Mouse (Mus musculus): ENCODE data around the gene Ptpro. TPM values are rescaled to one million over a fixed set of nuclear protein-coding genes. Genes with fewer than 3 reads are reported as not detected.
"Not testable (repeated sequence)": the region's sequence is repeated elsewhere in the genome, so short reads cannot be mapped to it uniquely, and the experiment has no call there.

Gene Ptpro
- polyA plus RNA-seq, 1 experiment from 2014 or later = 64.1 TPM

DNA sequence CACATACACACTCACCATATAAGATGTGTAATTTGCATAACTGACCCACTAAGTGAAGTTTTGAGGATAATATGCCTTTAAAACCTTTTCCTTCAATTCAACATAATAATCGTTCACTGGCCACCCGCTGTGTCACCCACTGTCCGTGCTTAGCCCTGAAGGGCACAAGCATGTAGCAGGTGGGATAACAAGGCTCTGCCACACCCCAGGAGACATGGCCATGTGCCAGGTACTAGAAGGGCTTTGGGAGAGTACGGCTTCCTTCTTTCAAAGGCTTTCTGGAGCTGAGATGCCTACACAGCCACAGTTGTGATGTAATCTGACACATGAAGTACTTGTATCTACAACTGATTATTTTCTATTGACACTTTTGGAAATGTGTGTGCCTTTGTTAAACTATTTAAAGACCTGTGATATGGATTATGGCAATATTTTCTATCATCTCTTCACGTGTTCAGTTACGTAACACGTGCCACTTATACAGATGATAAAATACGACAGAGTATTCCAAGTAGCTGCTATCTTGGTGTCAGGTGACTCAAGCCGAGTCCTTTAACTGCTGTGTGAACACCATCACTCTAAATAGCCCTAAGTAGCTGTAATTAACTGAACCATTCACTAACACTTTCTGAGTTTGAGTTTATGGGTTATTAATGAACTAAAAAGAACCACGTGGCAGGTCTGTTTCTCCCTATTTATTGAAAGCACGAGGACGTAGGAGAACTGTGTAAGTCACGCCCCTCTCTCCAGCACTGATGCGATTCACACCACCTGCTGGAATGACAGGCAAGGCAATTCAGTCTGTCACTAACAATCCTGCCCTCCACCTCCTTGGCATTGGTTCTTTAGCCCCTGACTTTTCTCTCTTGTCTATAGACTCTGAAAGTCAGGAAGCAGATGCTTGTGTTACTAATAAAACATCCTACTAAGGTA, 173.6 kb downstream of the Ptpro start:
- Histone ChIP-seq H3K36me3 (ENCODE audit: inconsistent target) (peaks cover 97% of the 10 kb centered on the region), H3K79me2 (ENCODE audit: inconsistent target) (no peaks in the 10 kb centered on the region), H3K4me3 (ENCODE audit: inconsistent target) (no peak overlapping the region), H3K27ac (no peak overlapping the region)
- 87% methylated on average over 14 of the region's 14 CpGs for WGBS (ENCODE audit: missing documents)

DNA sequence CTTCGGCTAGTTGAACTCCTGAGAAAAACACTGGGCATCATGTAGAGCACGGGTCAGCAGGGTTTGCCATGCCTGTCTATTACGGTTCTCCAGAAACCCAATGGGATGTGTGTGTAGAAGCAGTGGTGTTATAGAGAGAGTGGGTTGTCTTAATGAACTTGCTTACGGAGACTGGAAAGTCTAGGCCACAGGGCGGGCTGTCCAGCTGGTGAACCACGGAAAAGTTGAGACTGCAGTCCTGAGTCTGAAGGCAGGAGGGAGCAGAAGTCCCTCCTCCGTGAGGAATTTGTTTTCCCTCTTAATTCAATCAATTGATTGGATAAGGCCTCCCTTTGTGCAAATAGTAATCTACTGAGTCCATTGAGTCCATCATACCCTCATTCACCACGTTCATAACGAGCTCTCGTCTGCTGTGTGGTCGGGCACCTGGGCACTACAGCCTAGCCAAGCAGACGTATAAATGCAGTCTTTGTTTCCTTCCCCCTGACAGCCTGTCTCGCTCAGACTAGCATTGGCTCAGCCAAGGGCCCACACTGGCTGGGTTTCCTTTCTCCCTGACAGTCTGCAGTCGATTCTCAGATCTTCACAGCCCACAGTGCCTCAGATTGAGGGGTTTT, 181.5 kb downstream of the Ptpro start:
- no peak overlapping the region for H3K27ac ChIP-seq
- H3K4me3 ChIP-seq (ENCODE audit: inconsistent target) = no peak overlapping the region
- H3K79me2 ChIP-seq (ENCODE audit: inconsistent target) = no peaks in the 10 kb centered on the region
- peaks cover 83% of the 10 kb centered on the region for H3K36me3 ChIP-seq (ENCODE audit: inconsistent target)
- 67% methylated on average over 14 of the region's 14 CpGs for WGBS (ENCODE audit: missing documents)

DNA sequence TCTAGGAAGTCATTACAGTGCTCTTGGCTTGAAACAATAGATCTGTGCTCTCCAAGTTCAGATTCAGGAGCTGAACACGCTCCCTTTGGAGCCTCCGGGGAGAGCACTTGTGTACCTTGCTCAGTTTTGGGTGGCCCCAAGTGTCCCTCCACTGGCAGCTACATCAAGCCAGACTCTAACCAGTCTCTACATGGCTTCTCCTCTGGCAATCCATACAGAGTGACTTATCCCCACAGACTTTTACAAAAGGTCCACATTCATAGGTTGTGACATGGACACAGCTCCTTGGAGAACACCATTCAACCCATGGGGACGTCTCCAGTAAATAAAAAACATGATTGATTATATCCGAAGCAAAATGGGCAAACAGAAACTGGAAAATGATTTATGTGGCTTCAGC, 185.4 kb downstream of the Ptpro start:
- H3K4me3 ChIP-seq (ENCODE audit: inconsistent target) = no peak overlapping the region
- 89% methylated on average over 4 of the region's 4 CpGs for WGBS (ENCODE audit: missing documents)
- peaks cover 83% of the 10 kb centered on the region for H3K36me3 ChIP-seq (ENCODE audit: inconsistent target)
- H3K79me2 ChIP-seq (ENCODE audit: inconsistent target) = no peaks in the 10 kb centered on the region
- H3K27ac ChIP-seq = no peak overlapping the region

DNA sequence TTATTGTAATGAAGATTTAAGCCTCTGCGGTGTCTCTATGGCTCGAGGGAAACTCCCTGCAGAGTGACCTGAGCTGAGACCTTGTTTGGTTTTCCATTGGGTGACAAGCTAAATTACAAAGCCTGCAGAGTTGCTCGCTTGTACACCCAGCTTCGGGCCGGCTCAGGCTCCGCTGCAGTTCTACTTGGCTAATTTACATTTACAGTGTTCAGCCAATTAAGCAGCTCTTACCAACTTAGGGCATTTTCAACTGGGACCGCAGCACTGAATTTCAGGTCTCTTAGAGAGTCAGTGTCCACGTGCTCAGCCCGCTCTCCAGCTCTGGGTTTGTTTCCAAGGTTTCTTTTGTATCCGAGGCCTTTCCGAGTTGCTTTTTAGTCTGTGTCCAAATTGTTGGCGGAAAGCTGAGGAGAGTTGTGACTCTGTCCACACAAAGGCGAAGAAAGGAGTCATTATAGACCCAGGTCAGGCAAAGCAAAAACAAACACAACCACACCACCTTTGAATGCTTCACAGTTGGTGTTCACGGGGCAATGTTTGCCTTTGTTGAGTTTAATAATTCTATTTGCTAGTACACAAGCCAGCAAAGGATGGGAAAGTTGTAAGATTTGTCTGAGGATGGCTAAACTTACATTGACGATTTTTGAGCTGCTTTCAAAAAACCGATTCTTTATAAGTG, 185.9 kb downstream of the Ptpro start:
- H3K27ac ChIP-seq = no peak overlapping the region
- no peak overlapping the region for H3K4me3 ChIP-seq (ENCODE audit: inconsistent target)
- WGBS (ENCODE audit: missing documents) = 94% methylated on average over 14 of the region's 16 CpGs
- H3K79me2 ChIP-seq (ENCODE audit: inconsistent target) = no peaks in the 10 kb centered on the region
- H3K36me3 ChIP-seq (ENCODE audit: inconsistent target) = peaks cover 84% of the 10 kb centered on the region

DNA sequence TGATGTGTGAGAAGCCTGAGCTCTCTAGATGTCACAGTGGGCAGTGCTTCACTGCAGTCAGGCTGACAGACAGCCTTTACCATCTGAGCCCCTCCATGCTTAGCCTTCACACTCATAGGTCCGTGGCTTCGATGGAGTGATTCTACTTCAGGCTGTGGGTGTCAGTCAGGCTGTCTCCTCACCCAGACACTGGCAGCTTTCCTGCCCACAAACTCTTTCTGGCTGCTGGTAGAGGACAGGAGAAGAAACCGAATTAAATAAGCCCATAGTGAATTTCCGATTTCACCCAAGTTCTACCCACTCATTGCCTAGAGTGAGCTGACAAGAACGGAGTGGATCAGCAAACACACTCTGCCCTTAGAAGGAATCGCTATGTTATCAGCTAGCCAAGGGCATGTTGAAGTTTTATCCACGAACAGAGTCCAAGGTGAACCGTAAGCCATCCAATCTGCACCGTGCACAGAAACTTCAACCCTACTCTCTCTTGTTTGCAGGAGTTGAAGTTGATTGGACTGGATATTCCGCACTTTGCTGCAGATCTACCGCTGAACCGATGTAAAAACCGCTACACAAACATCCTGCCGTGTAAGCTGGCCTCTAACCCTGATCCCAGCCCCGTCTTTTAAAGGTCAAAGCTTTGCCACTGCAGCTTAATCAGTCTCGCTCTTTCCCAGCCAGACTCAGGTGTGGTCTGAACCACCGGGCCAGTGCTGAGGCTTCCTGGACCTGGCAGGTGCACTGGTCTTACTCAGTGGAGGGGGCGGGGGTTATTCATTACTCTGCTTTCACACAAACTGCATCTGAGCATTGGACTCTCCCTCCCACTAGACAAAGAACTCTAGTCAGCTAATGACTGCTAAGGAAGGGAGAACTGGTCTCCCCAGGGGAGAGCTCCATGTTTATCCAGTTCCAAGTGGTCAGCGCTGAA, 188.7 kb downstream of the Ptpro start:
- no peak overlapping the region for H3K27ac ChIP-seq
- 92% methylated on average over 19 of the region's 19 CpGs for WGBS (ENCODE audit: missing documents)
- no peaks in the 10 kb centered on the region for H3K79me2 ChIP-seq (ENCODE audit: inconsistent target)
- H3K36me3 ChIP-seq (ENCODE audit: inconsistent target) = peaks cover 90% of the 10 kb centered on the region
- H3K4me3 ChIP-seq (ENCODE audit: inconsistent target) = no peak overlapping the region

DNA sequence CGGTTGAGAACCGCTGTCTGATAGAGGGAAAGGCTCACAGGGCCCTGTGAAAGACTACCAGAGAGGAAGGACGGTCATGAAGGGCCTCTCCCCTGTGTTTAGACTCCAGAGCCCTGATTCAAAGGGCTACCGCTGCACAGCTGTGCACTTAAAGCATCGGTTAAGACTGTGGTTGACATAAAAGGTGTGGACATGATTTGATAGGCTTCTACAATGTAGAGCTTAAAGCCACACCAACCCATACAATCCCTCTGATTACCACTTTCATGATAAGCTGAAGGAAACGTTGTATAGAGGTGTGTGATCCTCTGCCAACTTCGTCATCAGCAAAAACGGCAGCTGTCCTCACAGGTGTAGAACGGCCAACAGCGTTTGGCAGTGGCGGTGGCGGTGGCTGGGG, 191.0 kb downstream of the Ptpro start:
- peaks cover 89% of the 10 kb centered on the region for H3K36me3 ChIP-seq (ENCODE audit: inconsistent target)
- H3K27ac ChIP-seq = no peak overlapping the region
- 94% methylated on average over 12 of the region's 12 CpGs for WGBS (ENCODE audit: missing documents)
- no peaks in the 10 kb centered on the region for H3K79me2 ChIP-seq (ENCODE audit: inconsistent target)
- H3K4me3 ChIP-seq (ENCODE audit: inconsistent target) = no peak overlapping the region

DNA sequence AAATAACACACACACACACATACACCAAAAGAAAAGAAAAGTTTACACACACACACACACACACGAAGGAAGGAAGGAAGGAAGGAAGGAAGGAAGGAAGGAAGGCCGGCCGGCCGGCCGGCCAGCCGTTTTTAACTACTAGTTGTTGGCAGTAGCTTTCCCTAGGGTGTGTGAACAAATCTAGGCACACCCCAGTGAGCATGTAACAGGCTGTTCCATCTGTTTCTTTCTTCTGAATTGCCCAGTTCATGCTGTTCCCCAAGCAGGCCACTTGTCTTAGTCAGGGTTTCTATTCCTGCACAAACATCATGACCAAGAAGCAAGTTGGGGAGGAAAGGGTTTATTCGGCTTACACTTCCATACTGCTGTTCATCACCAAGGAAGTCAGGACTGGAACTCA, 194.0 kb downstream of the Ptpro start:
- H3K4me3 ChIP-seq (ENCODE audit: inconsistent target); H3K27ac ChIP-seq; H3K79me2 ChIP-seq (ENCODE audit: inconsistent target): not testable (repeated sequence)
- peaks cover 89% of the 10 kb centered on the region for H3K36me3 ChIP-seq (ENCODE audit: inconsistent target)
- 50% methylated on average over 2 of the region's 7 CpGs for WGBS (ENCODE audit: missing documents)

DNA sequence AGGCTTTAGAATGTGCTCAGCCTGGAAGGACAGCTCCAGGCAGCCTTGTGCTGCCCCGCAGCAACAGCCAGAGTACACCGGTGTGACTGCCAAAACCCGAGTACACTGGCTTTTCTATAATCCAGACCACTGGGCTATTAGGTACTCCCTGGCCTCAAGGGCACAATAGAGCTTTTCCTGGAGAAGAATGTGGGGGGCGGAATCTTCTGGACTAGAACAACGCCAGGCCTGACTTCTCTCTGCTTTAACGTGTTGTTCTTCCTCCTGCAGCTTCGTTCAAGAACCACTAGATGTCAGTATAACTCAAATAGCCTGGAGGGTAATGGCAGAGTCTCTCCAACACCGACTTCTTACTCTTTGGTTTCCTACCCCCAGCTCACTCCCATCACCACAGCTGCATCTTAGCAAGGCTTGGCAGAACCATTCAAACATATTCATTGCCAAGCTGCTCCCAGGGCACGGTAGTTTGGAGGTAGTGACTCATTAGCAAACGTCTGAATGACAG, 203.5 kb downstream of the Ptpro start:
- H3K27ac ChIP-seq = no peak overlapping the region
- H3K4me3 ChIP-seq (ENCODE audit: inconsistent target) = no peak overlapping the region
- H3K36me3 ChIP-seq (ENCODE audit: inconsistent target) = peaks cover 74% of the 10 kb centered on the region
- 28% methylated on average over 10 of the region's 10 CpGs for WGBS (ENCODE audit: missing documents)
- no peaks in the 10 kb centered on the region for H3K79me2 ChIP-seq (ENCODE audit: inconsistent target)

DNA sequence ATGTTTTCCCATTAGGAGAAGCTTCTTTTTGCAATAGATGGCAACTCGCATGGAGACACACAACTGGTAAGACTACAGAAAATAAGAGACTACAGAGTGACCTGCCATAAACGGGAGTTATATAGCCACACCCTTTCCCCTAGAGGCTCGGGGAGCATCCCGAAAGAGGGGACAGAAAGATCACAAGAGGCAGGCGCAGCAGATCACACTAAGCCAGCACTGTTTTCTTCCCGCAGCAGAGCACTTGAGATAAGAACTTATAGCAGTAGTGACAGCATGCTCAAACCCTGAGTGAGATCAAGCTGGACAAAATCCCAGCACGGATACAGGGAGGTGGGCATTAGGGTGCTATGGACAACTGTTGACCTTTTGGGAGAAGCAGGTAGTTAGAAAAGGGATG, 203.9 kb downstream of the Ptpro start:
- Histone ChIP-seq H3K36me3 (ENCODE audit: inconsistent target) (peaks cover 77% of the 10 kb centered on the region), H3K27ac (no peak overlapping the region), H3K4me3 (ENCODE audit: inconsistent target) (no peak overlapping the region), H3K79me2 (ENCODE audit: inconsistent target) (no peaks in the 10 kb centered on the region)
- WGBS (ENCODE audit: missing documents) = 85% methylated on average over 7 of the region's 7 CpGs

DNA sequence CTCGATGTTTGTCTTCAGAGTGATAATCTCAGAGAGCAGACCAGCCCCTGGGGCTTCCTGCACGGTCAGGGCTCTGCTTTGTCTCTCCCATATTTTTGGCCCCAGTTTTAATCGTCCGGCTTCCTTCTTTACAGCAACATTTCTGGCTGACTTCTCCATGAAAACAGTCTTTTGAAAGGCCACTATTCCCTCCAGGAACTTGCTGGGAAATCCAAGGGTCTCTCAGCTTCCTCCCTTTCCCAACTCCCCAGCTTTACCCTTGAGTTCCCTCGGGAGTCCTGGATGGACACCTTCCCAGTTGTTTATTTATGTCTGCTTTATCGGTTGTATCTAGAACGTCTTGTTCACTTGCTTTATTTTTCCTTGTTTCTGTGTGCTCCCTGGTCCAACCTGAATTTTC, 205.1 kb downstream of the Ptpro start:
- no peaks in the 10 kb centered on the region for H3K79me2 ChIP-seq (ENCODE audit: inconsistent target)
- 71% methylated on average over 7 of the region's 7 CpGs for WGBS (ENCODE audit: missing documents)
- H3K36me3 ChIP-seq (ENCODE audit: inconsistent target) = peaks cover 89% of the 10 kb centered on the region
- no peak overlapping the region for H3K4me3 ChIP-seq (ENCODE audit: inconsistent target)
- H3K27ac ChIP-seq = no peak overlapping the region

DNA sequence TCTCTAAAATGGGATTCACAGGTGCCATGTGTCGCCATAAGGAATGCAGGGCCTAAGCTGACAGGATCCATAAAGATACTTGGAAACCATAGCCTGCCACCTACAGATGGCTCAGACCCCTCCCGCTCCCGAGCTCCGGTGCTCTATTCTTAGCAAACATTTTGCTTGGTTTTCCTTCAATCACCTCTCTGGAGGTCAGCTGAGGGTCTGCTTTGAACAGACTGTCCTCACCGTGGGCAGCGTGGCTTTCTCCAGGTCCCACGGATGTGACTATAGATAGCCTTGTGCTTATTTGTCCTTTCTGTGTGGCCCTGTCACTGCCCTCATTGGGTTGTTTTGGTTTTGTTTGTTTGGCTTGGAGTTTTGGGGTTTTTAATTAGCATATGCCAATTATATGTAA, 206.0 kb downstream of the Ptpro start:
- Histone ChIP-seq H3K27ac (no peak overlapping the region), H3K36me3 (ENCODE audit: inconsistent target) (peaks cover 90% of the 10 kb centered on the region), H3K79me2 (ENCODE audit: inconsistent target) (no peaks in the 10 kb centered on the region), H3K4me3 (ENCODE audit: inconsistent target) (no peak overlapping the region)
- WGBS (ENCODE audit: missing documents) = 90% methylated on average over 7 of the region's 7 CpGs

DNA sequence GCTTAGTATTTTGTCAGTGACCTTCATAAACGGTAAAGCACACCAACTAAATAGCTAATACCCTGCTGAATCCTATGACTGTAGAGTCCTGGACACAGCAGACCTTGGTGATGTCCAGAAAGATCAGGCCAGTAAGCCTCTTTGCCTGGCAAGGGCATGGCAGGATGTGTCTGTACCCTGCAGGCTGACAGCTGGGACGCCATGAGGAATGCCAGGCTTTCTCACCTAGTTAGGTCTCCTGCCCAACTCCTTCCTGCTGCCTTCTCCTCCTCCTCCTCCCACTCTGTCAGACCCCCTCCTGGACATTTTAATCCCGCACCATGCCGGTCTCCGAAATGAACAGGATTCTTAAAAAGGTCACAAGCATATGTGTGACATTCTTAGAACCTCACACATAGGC, 211.7 kb downstream of the Ptpro start:
- Histone ChIP-seq H3K36me3 (ENCODE audit: inconsistent target) (peaks cover 49% of the 10 kb centered on the region), H3K79me2 (ENCODE audit: inconsistent target) (no peaks in the 10 kb centered on the region), H3K27ac (no peak overlapping the region), H3K4me3 (ENCODE audit: inconsistent target) (no peak overlapping the region)
- WGBS (ENCODE audit: missing documents) = 93% methylated on average over 2 of the region's 5 CpGs

DNA sequence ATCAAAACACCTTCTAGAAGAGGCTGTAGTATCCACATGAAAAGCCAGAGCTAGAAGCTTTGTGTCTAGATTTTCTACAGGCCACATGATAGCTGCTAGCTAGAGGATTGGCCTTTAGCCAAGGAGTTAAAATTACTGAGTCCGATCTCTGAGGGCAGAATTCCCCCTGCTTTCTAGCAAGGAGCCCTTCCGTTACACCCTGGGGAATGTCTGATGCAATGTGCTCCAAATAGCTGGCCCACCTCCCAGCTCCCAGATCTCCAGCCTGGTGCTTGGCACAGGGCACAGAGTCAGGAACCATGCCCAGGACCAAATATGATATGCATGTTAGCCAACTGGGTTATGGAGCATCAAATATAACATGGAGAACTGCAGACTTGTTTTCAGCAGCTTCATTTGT, 213.1 kb downstream of the Ptpro start:
- 70% methylated on average over 2 of the region's 2 CpGs for WGBS (ENCODE audit: missing documents)
- Histone ChIP-seq H3K36me3 (ENCODE audit: inconsistent target) (peaks cover 38% of the 10 kb centered on the region), H3K27ac (no peak overlapping the region), H3K4me3 (ENCODE audit: inconsistent target) (no peak overlapping the region), H3K79me2 (ENCODE audit: inconsistent target) (no peaks in the 10 kb centered on the region)

DNA sequence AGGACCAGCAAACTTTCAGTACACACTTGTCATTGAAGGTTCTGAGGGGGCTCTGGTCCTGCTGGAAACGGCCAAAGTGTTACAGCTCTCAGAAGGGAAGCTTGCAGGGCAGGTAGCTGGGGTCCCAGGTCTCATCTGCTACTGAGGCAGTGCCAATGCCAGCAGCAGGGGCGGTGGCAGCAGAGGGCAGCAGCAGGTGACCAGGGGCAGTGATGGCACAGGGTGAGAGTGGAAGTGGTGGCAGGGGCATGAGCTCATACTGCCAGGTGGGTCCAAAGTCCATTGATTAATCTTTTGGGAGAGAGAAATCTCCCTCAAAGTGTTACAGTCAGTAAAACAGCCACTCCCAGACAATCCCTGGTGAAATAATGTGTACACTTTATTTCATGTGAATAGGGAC, 214.1 kb downstream of the Ptpro start:
- peaks cover 30% of the 10 kb centered on the region for H3K36me3 ChIP-seq (ENCODE audit: inconsistent target)
- WGBS (ENCODE audit: missing documents) = 90% methylated on average over 2 of the region's 2 CpGs
- H3K4me3 ChIP-seq (ENCODE audit: inconsistent target) = no peak overlapping the region
- no peak overlapping the region for H3K27ac ChIP-seq
- no peaks in the 10 kb centered on the region for H3K79me2 ChIP-seq (ENCODE audit: inconsistent target)
